Mouse (Mus musculus): ENCODE results near the gene Slc22a23. TPM values are rescaled to one million over a fixed set of nuclear protein-coding genes. Genes with fewer than 3 reads are reported as not detected.
A peak's percentile ranks its signal among the peaks of the same experiment; 100 is the strongest.

Gene Slc22a23
- polyA plus RNA-seq, 1 experiment from 2014 or later, result 8.2 TPM

DNA sequence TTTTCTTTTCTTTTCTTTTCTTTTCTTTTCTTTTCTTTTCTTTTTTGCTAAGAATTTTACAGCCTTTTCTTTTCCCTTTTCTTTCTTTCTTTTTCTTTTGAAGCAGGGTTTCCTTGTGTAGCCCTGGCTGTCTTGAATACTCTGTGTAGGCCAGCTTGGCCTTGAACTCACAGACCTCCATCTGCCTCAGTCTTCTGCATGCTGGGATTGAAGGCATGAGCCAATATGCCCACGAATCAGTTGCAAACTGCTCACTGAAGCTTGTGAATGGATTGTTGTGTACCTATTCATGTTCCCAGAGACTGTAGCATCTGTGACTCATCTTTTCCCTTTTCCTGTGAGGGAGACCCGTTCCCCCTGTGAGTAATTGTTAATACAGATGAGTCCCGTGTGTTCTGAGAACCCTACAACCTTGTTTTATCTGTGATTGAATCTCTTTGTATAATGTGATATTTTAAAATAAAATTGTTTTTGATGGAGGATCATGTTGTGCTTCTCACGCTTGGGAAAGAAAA is 133.7 kb downstream of the Slc22a23 start:
- no peak overlapping the region for H3K4me2 ChIP-seq (ENCODE audit: low read depth, low read length)
- H3K4me1 ChIP-seq (ENCODE audit: control insufficient read depth, low read depth, low read length), result no peaks in the 10 kb centered on the region
- no peaks in the 10 kb centered on the region for H3K27me3 ChIP-seq (ENCODE audit: control insufficient read depth, insufficient read depth, low read depth, low read length)
- H3K9me3 ChIP-seq (replicated peaks; ENCODE audit: control insufficient read depth, low read length), result no peaks in the 10 kb centered on the region
- no peak overlapping the region for H3K4me3 ChIP-seq (ENCODE audit: low read depth, low read length)
- H3K9ac ChIP-seq (ENCODE audit: low read depth, low read length), result no peak overlapping the region
- H3K27ac ChIP-seq (ENCODE audit: low read length), result no peak overlapping the region
- peaks cover 9% of the 10 kb centered on the region for H3K36me3 ChIP-seq (ENCODE audit: control insufficient read depth, insufficient read depth)
- 68% methylated on average over 4 of the region's 4 CpGs for WGBS (ENCODE audit: insufficient replicate concordance)
- ATAC-seq (ENCODE audit: low read depth), result no peak

DNA sequence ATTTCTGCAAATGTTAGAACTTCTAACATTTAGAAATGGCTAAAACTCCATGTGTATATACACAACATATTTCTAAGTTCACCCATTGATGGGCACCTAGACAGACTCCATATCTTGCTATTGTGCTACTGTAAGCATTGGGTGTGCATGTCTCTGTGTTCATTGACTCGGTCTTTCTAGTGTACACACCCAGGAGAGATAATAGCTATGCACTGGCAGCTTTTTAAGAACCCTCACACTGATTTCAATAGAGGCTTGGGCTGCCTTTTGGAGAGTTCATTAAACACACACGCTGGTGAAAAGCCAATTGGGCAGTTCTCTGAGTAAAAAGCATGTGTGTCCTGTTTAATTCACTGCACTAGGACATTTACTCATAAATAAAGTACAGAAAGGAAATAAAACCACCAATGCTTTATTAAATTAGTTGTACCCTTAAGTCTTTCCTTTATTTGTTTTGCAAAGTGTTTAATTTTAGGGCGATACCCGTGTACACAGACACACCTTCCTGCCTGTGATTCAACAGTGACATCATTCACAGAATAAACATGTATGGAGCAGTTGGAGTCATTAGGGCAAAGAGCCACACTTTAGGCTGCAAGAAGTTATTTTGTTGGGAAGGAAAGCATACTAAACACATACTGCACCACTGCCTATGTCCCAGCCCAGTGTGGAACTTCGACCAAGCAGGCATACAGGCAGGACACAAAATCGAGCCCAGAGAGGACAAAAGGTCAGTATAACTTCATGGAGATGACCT is 137.1 kb downstream of the Slc22a23 start:
- 72% methylated on average over 6 of the region's 6 CpGs for WGBS (ENCODE audit: insufficient replicate concordance)
- Histone ChIP-seq H3K36me3 (ENCODE audit: control insufficient read depth, insufficient read depth) (peaks cover 19% of the 10 kb centered on the region), H3K9ac (ENCODE audit: low read depth, low read length) (no peak overlapping the region), H3K9me3 (replicated peaks; ENCODE audit: control insufficient read depth, low read length) (no peaks in the 10 kb centered on the region), H3K27ac (ENCODE audit: low read length) (no peak overlapping the region), H3K4me2 (ENCODE audit: low read depth, low read length) (no peak overlapping the region), H3K27me3 (ENCODE audit: control insufficient read depth, insufficient read depth, low read depth, low read length) (no peaks in the 10 kb centered on the region), H3K4me1 (ENCODE audit: control insufficient read depth, low read depth, low read length) (no peaks in the 10 kb centered on the region), H3K4me3 (ENCODE audit: low read depth, low read length) (no peak overlapping the region)
- no peak for ATAC-seq (ENCODE audit: low read depth)

DNA sequence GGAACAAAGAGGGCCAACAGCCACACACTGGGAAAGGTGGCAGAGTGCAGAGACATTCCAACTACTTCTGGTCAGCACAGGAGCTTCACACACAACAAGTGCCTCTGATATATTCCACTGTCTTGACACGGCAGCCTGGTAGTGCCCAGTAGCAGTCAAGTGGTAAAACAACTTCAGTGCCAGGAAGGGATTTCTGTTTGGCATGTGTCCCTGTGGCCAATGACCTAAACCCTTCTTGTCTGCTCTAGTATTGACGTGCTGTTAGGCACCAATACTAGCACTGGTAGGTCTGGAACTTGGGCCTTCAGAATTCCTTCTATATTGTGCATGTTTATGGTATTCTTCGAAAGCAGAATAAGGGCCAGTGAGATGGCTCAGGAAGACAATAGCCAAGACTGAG is 139.8 kb downstream of the Slc22a23 start:
- H3K4me2 ChIP-seq (ENCODE audit: low read depth, low read length), result no peak overlapping the region
- 92% methylated on average over 3 of the region's 3 CpGs for WGBS (ENCODE audit: insufficient replicate concordance)
- peaks cover 26% of the 10 kb centered on the region for H3K36me3 ChIP-seq (ENCODE audit: control insufficient read depth, insufficient read depth)
- no peaks in the 10 kb centered on the region for H3K27me3 ChIP-seq (ENCODE audit: control insufficient read depth, insufficient read depth, low read depth, low read length)
- no peaks in the 10 kb centered on the region for H3K9me3 ChIP-seq (replicated peaks; ENCODE audit: control insufficient read depth, low read length)
- no peak for ATAC-seq (ENCODE audit: low read depth)
- H3K9ac ChIP-seq (ENCODE audit: low read depth, low read length), result no peak overlapping the region
- no peak overlapping the region for H3K4me3 ChIP-seq (ENCODE audit: low read depth, low read length)
- H3K4me1 ChIP-seq (ENCODE audit: control insufficient read depth, low read depth, low read length), result no peaks in the 10 kb centered on the region
- H3K27ac ChIP-seq (ENCODE audit: low read length), result no peak overlapping the region

DNA sequence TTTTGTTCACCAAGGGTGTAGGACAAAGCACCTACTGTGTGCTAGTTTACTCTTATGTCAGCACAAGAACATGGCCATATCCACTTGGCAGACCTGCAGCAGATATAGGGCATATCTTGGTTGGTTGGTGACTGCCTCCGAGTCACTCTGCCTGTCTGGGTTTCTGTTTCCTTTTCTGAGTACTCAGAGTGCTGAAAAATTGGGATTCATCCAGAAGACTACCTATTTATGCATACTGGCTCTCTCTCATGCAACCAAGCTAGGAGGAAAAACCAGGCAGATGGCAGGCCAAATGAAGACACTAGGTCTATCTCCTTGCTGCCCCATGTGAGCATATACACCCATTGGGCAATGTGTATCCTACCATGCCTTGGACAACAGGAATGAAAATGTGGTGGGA is 149.3 kb downstream of the Slc22a23 start:
- Histone ChIP-seq H3K27ac (ENCODE audit: low read length) (no peak overlapping the region), H3K4me1 (ENCODE audit: control insufficient read depth, low read depth, low read length) (no peaks in the 10 kb centered on the region), H3K9me3 (replicated peaks; ENCODE audit: control insufficient read depth, low read length) (no peaks in the 10 kb centered on the region), H3K27me3 (ENCODE audit: control insufficient read depth, insufficient read depth, low read depth, low read length) (no peaks in the 10 kb centered on the region), H3K4me3 (ENCODE audit: low read depth, low read length) (no peak overlapping the region), H3K4me2 (ENCODE audit: low read depth, low read length) (no peak overlapping the region), H3K9ac (ENCODE audit: low read depth, low read length) (no peak overlapping the region), H3K36me3 (ENCODE audit: control insufficient read depth, insufficient read depth) (peaks cover 78% of the 10 kb centered on the region)
- ATAC-seq (ENCODE audit: low read depth), result no peak
- WGBS (ENCODE audit: insufficient replicate concordance), result 86% methylated on average over 1 of the region's 1 CpGs

DNA sequence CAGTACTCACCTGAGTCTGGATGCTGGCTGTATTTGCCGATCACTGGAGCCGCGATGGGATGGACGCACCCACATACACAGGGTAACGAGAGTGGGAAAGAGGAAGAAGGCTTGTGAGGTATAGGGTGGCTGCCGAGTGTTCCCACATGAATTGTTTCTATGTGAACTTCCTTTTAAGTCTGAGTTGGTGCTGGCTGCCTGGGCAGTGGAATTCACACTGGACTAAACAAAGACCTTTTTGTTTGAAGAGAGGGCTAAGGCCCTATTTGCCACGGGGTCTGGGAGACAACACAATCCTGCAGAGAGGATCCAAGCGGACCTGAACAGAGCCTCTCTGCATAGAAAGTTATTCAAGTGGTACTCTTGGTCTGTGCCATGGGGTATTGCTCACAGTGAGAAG is 151.6 kb downstream of the Slc22a23 start:
- ATAC-seq (ENCODE audit: low read depth), result no peak
- no peaks in the 10 kb centered on the region for H3K4me1 ChIP-seq (ENCODE audit: control insufficient read depth, low read depth, low read length)
- H3K4me3 ChIP-seq (ENCODE audit: low read depth, low read length), result no peak overlapping the region
- no peaks in the 10 kb centered on the region for H3K9me3 ChIP-seq (replicated peaks; ENCODE audit: control insufficient read depth, low read length)
- peaks cover 69% of the 10 kb centered on the region for H3K36me3 ChIP-seq (ENCODE audit: control insufficient read depth, insufficient read depth)
- H3K4me2 ChIP-seq (ENCODE audit: low read depth, low read length), result no peak overlapping the region
- WGBS (ENCODE audit: insufficient replicate concordance), result 63% methylated on average over 8 of the region's 8 CpGs
- no peak overlapping the region for H3K27ac ChIP-seq (ENCODE audit: low read length)
- H3K27me3 ChIP-seq (ENCODE audit: control insufficient read depth, insufficient read depth, low read depth, low read length), result no peaks in the 10 kb centered on the region
- no peak overlapping the region for H3K9ac ChIP-seq (ENCODE audit: low read depth, low read length)

DNA sequence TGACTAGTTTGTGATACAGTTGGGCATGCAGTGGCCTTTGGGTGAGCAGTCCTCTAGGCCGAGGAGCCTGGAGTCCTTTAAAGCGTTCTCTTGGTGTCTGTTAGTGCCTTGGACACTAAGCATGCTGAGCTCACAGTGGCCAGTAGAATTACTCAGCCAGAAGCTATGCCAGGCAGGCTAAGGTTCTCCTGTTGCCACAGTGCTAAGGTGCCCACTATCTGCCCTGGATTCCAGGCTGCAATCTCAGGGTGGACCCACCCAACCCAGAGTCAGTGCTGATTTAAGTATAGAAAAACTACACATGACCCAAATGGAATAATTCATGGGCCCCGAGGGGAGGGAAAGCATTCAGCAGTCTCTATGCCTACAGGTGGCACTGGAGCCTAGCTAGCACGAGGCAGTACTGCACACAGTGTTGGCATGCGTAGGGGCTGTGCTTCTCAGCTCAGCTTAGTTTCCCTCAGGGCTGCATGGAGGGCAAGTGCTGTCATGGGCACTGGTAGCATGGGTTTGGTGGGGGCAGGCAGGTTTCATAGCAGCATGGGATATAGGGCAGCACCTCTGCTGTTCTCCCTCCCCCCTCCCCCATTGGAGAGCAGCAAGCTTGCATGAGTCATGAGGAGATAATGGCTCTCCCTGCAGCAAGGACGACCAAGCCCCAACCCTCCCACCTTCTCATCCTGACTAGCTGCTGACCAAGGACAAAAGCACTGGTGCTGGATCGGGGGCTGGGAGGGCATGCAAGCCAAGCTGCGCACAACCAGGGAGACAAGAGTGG is 152.4 kb downstream of the Slc22a23 start:
- H3K27ac ChIP-seq (ENCODE audit: low read length), result no peak overlapping the region
- WGBS (ENCODE audit: insufficient replicate concordance), result 73% methylated on average over 8 of the region's 8 CpGs
- no peak overlapping the region for H3K4me3 ChIP-seq (ENCODE audit: low read depth, low read length)
- H3K9me3 ChIP-seq (replicated peaks; ENCODE audit: control insufficient read depth, low read length), result no peaks in the 10 kb centered on the region
- no peaks in the 10 kb centered on the region for H3K4me1 ChIP-seq (ENCODE audit: control insufficient read depth, low read depth, low read length)
- H3K36me3 ChIP-seq (ENCODE audit: control insufficient read depth, insufficient read depth), result peaks cover 72% of the 10 kb centered on the region
- H3K4me2 ChIP-seq (ENCODE audit: low read depth, low read length), result no peak overlapping the region
- H3K9ac ChIP-seq (ENCODE audit: low read depth, low read length), result no peak overlapping the region
- ATAC-seq (ENCODE audit: low read depth), result 0 out of 2 replicates have a peak, but pooled peaks have one; percentile 22
- H3K27me3 ChIP-seq (ENCODE audit: control insufficient read depth, insufficient read depth, low read depth, low read length), result no peaks in the 10 kb centered on the region

DNA sequence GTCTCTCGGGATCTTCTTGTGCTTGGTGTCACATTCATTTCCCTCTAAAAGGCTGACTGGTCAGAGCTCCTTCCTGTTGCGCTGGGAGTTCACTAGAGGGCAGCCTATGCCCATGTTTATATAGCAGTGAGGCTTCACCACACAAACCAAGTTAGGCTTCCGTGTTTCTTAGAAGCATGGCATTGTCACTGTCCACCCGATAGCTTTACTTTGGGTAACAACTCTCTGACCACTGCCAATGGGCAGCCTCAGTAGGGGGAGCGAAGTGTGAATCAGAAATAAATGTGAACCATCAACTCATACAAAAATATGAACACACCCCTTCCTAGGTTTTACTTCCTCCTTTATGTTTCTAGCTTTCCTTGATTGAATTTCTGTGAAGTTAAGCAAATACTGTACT is 157.4 kb downstream of the Slc22a23 start:
- Histone ChIP-seq H3K9me3 (replicated peaks; ENCODE audit: control insufficient read depth, low read length) (no peaks in the 10 kb centered on the region), H3K9ac (ENCODE audit: low read depth, low read length) (no peak overlapping the region), H3K4me1 (ENCODE audit: control insufficient read depth, low read depth, low read length) (no peaks in the 10 kb centered on the region), H3K27ac (ENCODE audit: low read length) (no peak overlapping the region), H3K4me2 (ENCODE audit: low read depth, low read length) (no peak overlapping the region), H3K27me3 (ENCODE audit: control insufficient read depth, insufficient read depth, low read depth, low read length) (no peaks in the 10 kb centered on the region), H3K4me3 (ENCODE audit: low read depth, low read length) (no peak overlapping the region), H3K36me3 (ENCODE audit: control insufficient read depth, insufficient read depth) (peaks cover 40% of the 10 kb centered on the region)
- WGBS (ENCODE audit: insufficient replicate concordance), result 12% methylated on average over 5 of the region's 5 CpGs
- ATAC-seq (ENCODE audit: low read depth), result peak; percentile 48; the same call in 1 of the 2 replicates

DNA sequence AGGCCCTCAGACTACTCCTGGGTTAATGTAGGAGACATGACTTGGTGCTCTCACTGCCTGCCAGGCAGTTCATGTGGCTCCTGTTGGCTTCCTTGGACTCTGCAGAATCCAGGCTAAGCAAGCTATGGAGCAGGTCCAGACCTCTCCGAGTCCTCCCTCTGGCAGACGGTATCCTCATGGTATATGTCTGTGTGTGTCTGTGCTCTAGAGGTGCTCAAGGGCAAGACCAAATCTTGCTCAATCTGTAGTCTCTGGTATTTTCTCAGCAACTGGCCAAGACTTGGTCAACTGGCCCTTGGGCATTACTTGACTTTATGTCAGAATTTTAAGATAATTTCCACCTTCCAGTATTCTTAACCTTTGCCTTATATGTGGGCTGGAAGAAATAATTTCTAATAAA is 159.6 kb downstream of the Slc22a23 start:
- Histone ChIP-seq H3K36me3 (ENCODE audit: control insufficient read depth, insufficient read depth) (peaks cover 43% of the 10 kb centered on the region), H3K27ac (ENCODE audit: low read length) (no peak overlapping the region), H3K9ac (ENCODE audit: low read depth, low read length) (no peak overlapping the region), H3K9me3 (replicated peaks; ENCODE audit: control insufficient read depth, low read length) (no peaks in the 10 kb centered on the region), H3K4me2 (ENCODE audit: low read depth, low read length) (no peak overlapping the region), H3K4me3 (ENCODE audit: low read depth, low read length) (no peak overlapping the region), H3K4me1 (ENCODE audit: control insufficient read depth, low read depth, low read length) (no peaks in the 10 kb centered on the region), H3K27me3 (ENCODE audit: control insufficient read depth, insufficient read depth, low read depth, low read length) (no peaks in the 10 kb centered on the region)
- WGBS (ENCODE audit: insufficient replicate concordance), result 87% methylated on average over 2 of the region's 2 CpGs
- no peak for ATAC-seq (ENCODE audit: low read depth)

DNA sequence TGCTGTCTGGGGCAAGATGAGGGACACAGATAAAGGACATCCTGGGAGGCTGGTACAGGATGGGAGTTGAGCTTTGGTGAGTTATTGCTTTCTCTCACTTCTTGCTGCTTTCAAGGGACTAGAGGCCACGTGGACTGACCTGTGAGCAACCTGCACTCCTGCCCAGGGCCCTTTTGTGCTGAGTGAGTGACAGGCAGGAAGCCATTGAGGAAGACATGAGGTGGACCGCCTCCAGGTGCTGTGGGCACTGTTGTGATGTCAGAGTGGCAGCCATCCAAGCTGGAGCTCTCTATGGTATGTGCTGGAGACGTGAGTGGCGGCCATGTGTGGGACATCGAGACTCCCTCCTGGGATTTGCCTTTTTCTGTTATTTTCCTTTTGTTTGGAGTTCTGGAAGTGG is 163.4 kb downstream of the Slc22a23 start:
- WGBS (ENCODE audit: insufficient replicate concordance), result 88% methylated on average over 5 of the region's 5 CpGs
- Histone ChIP-seq H3K27ac (ENCODE audit: low read length) (no peak overlapping the region), H3K9me3 (replicated peaks; ENCODE audit: control insufficient read depth, low read length) (no peaks in the 10 kb centered on the region), H3K36me3 (ENCODE audit: control insufficient read depth, insufficient read depth) (peaks cover 42% of the 10 kb centered on the region), H3K4me1 (ENCODE audit: control insufficient read depth, low read depth, low read length) (no peaks in the 10 kb centered on the region), H3K9ac (ENCODE audit: low read depth, low read length) (no peak overlapping the region), H3K27me3 (ENCODE audit: control insufficient read depth, insufficient read depth, low read depth, low read length) (no peaks in the 10 kb centered on the region), H3K4me3 (ENCODE audit: low read depth, low read length) (no peak overlapping the region), H3K4me2 (ENCODE audit: low read depth, low read length) (no peak overlapping the region)
- ATAC-seq (ENCODE audit: low read depth), result no peak

Data from liver, embryonic 16.5 days (tissue).